Mouse (Mus musculus): Measurements from ENCODE around the gene Slc6a2.

Gene Slc6a2

DNA sequence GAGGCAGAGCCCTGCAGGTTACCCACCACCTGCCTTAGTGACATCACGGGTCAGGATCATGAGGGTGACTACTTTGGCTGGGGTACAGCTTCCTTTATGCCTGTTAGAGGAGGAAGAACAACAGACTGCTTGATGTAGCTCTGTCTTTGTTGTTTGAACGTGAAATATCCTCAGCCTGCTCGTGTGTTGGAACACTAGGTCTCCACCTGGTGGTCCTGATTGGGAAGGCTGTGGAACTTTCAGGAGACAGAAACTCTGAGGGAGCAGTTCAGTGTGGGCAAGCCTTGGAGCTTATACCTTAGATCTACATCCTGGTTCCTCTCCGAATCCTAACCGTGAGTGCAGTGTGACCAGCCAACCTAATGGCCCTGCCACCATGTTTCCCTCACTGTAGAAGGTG lies 61.9 kb downstream of the Slc6a2 start:
- in situ Hi-C loops (cut with MboI; ENCODE audit: unreplicated experiment in 2 of 2), result no loop called here

DNA sequence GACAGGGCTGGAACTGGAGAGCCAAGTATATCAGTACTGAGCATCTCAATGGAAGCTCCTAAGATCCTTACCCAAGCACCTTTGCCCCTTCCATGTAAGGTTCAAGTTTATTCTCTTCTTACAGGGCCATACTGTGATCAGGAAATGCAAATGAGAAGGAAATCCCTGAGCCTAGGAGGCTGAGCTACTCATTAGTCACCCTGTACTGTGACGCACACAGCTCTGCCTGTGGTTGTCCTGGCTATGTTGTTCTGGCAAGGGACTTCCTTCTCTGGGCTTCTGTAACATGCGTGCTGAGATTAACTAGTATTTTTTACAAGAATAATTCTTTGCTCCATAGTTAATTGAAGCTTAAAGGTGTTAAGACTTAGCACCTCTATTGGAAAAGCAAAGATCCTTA lies 70.8 kb downstream of the Slc6a2 start:
- in situ Hi-C loops (cut with MboI; ENCODE audit: unreplicated experiment in 2 of 2), result no loop called here

- in situ Hi-C loops (cut with MboI; ENCODE audit: unreplicated experiment in 2 of 2), result no loop called here
Observed at GRCm38 (mm10) chr8:93038831-93039230, 79.0 kb downstream of the Slc6a2 start.

GRCm38 (mm10) chr8:93040256-93040655 lies 80.4 kb downstream of the Slc6a2 start:
- in situ Hi-C loops (cut with MboI; ENCODE audit: unreplicated experiment in 2 of 2), result no loop called here

GRCm38 (mm10) chr8:93040776-93041567 lies 81.1 kb downstream of the Slc6a2 start:
- in situ Hi-C loops (cut with MboI; ENCODE audit: unreplicated experiment in 2 of 2), result no loop called here

DNA sequence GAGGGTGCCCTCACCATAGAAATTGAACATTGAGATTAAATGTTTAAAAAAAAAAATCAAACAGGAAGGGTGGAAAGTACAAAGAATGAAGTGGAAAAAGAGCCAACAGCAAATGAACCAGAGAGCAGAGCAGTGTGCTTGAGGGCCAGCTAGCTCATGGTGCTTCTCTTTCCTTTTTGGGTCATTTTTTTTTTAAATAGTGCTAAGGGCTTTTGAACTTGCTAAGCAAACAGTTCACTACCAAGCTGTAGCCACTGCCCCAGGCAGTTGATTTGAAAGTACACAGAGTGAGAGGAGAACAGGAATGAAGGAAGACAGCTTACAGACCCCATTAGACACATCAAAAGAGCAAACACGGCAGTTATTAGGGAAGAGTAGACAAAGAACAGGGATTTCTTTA lies 83.2 kb downstream of the Slc6a2 start:
- in situ Hi-C loops (cut with MboI; ENCODE audit: unreplicated experiment in 2 of 2), result no loop called here

GRCm38 (mm10) chr8:93048092-93048491 lies 88.2 kb downstream of the Slc6a2 start, which contains the start of gene Ces1a:
Gene Ces1a (minus strand): TSS chr8:93048192.
- in situ Hi-C loops (cut with MboI; ENCODE audit: unreplicated experiment in 2 of 2), result no loop called here

DNA sequence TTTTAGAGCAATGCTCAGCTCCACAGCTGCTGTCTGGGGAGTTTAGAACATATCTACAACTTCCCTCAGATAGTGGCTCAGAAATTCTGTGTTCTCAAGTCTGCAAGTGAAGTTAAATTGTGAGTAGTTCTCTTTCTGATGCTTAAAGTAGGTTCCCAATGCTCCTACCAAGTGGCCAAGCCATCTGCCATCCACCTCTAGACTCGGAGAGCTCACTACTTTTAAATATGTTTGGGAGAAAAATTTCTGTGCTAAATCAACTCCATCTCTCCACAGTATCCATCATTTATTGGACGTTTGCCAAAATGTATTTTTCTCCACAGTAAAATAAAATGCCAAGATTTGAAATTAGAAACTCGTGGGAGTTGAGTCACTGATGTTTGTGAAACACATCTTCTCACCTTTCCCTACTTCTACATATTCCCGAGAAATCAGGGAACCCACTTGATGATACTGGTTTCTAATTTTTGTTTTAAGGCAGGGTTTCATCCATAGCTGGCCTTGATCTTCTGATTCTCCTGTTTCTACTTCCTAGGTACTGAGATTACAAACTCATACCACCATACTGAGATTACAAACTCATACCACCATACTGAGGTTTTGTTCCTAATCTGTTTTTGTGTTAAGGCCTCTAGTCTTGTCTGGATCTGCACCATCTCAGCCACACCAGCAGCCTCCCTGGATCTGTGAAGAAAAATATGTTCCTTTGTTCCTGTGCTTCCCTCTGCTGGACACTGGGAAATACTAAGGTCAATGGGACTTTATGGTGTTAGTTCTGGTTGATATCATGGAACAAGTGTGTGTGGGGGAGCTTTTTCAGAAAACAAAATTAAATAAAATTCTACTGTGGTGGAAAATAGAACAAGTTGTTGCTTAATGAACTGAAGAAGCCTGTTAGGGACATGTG lies 88.9 kb downstream of the Slc6a2 start:
- in situ Hi-C loops (cut with MboI; ENCODE audit: unreplicated experiment in 2 of 2), result no loop called here
